Mouse (Mus musculus): ENCODE measurements around the gene Eif1. TPM values are rescaled to one million over a fixed set of nuclear protein-coding genes. Genes with fewer than 3 reads are reported as not detected.

The Eif1 gene
- 1,638 and 1,748 TPM in 2 replicates for polyA plus RNA-seq (2015; fragmentation: Nextera tagmentation; extraction: Ambion mirVana)

- Histone ChIP-seq H3K9ac (peak within 1 kb of the TSS; percentile 99), H3K4me3 (replicated peaks) (peak within 1 kb of the TSS; percentile 79), H3K36me3 (peaks cover 16% of the 10 kb centered on the region), H3K4me1 (peaks cover 6% of the 10 kb centered on the region), H3K27me3 (no peaks in the 10 kb centered on the region), H3K27ac (replicated peaks) (peak within 1 kb of the TSS; percentile 100), H3K9me3 (replicated peaks) (no peaks in the 10 kb centered on the region), H3K4me2 (replicated peaks) (peak within 1 kb of the TSS; percentile 66)
- under 1% methylated on average over 58 of the region's 58 CpGs for WGBS
- ATAC-seq (ENCODE audit: insufficient number of reproducible peaks, low FRiP score, low TSS enrichment, low read depth) = peak; percentile 93
These were observed at the start of gene Eif1 for GRCm38 (mm10) chr11:100319492-100320171. TSS of gene Eif1 (plus strand) at chr11:100319885.

- Histone ChIP-seq H3K27ac (replicated peaks) (no peak overlapping the region), H3K9ac (no peak overlapping the region), H3K4me1 (peaks cover 5% of the 10 kb centered on the region; the same call in 1 of the 2 replicates), H3K4me2 (replicated peaks) (no peak overlapping the region), H3K9me3 (replicated peaks) (no peaks in the 10 kb centered on the region), H3K36me3 (no peaks in the 10 kb centered on the region), H3K4me3 (replicated peaks) (no peak overlapping the region), H3K27me3 (no peaks in the 10 kb centered on the region)
- WGBS = 84% methylated on average over 1 of the region's 1 CpGs
- no peak for ATAC-seq (ENCODE audit: insufficient number of reproducible peaks, low FRiP score, low TSS enrichment, low read depth)
These were observed 47.8 kb upstream of the Eif1 start for GRCm38 (mm10) chr11:100271878-100272277.

GRCm38 (mm10) chr11:100274719-100275118 is 45.0 kb upstream of the Eif1 start:
- Histone ChIP-seq H3K4me3 (replicated peaks) (no peak overlapping the region), H3K27ac (replicated peaks) (no peak overlapping the region), H3K27me3 (no peaks in the 10 kb centered on the region), H3K4me2 (replicated peaks) (no peak overlapping the region), H3K9ac (no peak overlapping the region), H3K4me1 (peaks cover 5% of the 10 kb centered on the region; the same call in 1 of the 2 replicates), H3K9me3 (replicated peaks) (no peaks in the 10 kb centered on the region), H3K36me3 (no peaks in the 10 kb centered on the region)
- ATAC-seq (ENCODE audit: insufficient number of reproducible peaks, low FRiP score, low TSS enrichment, low read depth) = no peak
- WGBS = 53% methylated on average over 7 of the region's 7 CpGs

- no peaks in the 10 kb centered on the region for H3K27me3 ChIP-seq
- no peak overlapping the region for H3K9ac ChIP-seq
- peaks cover 5% of the 10 kb centered on the region; the same call in 1 of the 2 replicates for H3K4me1 ChIP-seq
- H3K27ac ChIP-seq (replicated peaks) = no peak overlapping the region
- 38% methylated on average over 5 of the region's 5 CpGs for WGBS
- H3K9me3 ChIP-seq (replicated peaks) = no peaks in the 10 kb centered on the region
- no peak for ATAC-seq (ENCODE audit: insufficient number of reproducible peaks, low FRiP score, low TSS enrichment, low read depth)
- no peaks in the 10 kb centered on the region for H3K36me3 ChIP-seq
- no peak overlapping the region for H3K4me2 ChIP-seq (replicated peaks)
- H3K4me3 ChIP-seq (replicated peaks) = no peak overlapping the region
These were observed 44.2 kb upstream of the Eif1 start for GRCm38 (mm10) chr11:100275466-100275865.

- no peaks in the 10 kb centered on the region for H3K27me3 ChIP-seq
- H3K9ac ChIP-seq = no peak overlapping the region
- no peaks in the 10 kb centered on the region for H3K9me3 ChIP-seq (replicated peaks)
- peak overlapping the region; percentile 19; the same call in 1 of the 2 replicates for H3K27ac ChIP-seq (replicated peaks)
- H3K4me2 ChIP-seq (replicated peaks) = no peak overlapping the region
- peaks cover 5% of the 10 kb centered on the region; the same call in 1 of the 2 replicates for H3K4me1 ChIP-seq
- WGBS = 58% methylated on average over 15 of the region's 15 CpGs
- ATAC-seq (ENCODE audit: insufficient number of reproducible peaks, low FRiP score, low TSS enrichment, low read depth) = no peak
- no peak overlapping the region for H3K4me3 ChIP-seq (replicated peaks)
- no peaks in the 10 kb centered on the region for H3K36me3 ChIP-seq
These were observed 41.8 kb upstream of the Eif1 start for GRCm38 (mm10) chr11:100277726-100278480.

GRCm38 (mm10) chr11:100278759-100279158 is 40.9 kb upstream of the Eif1 start:
- Histone ChIP-seq H3K4me3 (replicated peaks) (no peak overlapping the region), H3K4me1 (peaks cover 4% of the 10 kb centered on the region; the same call in 1 of the 2 replicates), H3K9me3 (replicated peaks) (no peaks in the 10 kb centered on the region), H3K9ac (no peak overlapping the region), H3K27ac (replicated peaks) (no peak overlapping the region), H3K36me3 (no peaks in the 10 kb centered on the region), H3K27me3 (no peaks in the 10 kb centered on the region), H3K4me2 (replicated peaks) (no peak overlapping the region)
- WGBS = 47% methylated on average over 5 of the region's 5 CpGs
- no peak for ATAC-seq (ENCODE audit: insufficient number of reproducible peaks, low FRiP score, low TSS enrichment, low read depth)

- Histone ChIP-seq H3K36me3 (no peaks in the 10 kb centered on the region), H3K4me3 (replicated peaks) (no peak overlapping the region), H3K4me2 (replicated peaks) (no peak overlapping the region), H3K4me1 (peaks cover 4% of the 10 kb centered on the region; the same call in 1 of the 2 replicates), H3K9me3 (replicated peaks) (no peaks in the 10 kb centered on the region), H3K27me3 (no peaks in the 10 kb centered on the region), H3K9ac (no peak overlapping the region), H3K27ac (replicated peaks) (no peak overlapping the region)
- WGBS = 21% methylated on average over 11 of the region's 11 CpGs
- no peak for ATAC-seq (ENCODE audit: insufficient number of reproducible peaks, low FRiP score, low TSS enrichment, low read depth)
These were observed 37.8 kb upstream of the Eif1 start for GRCm38 (mm10) chr11:100281596-100282544.

- 26% methylated on average over 10 of the region's 10 CpGs for WGBS
- Histone ChIP-seq H3K27ac (replicated peaks) (no peak overlapping the region), H3K4me2 (replicated peaks) (no peak overlapping the region), H3K4me3 (replicated peaks) (no peak overlapping the region), H3K9ac (no peak overlapping the region), H3K4me1 (peaks cover 10% of the 10 kb centered on the region), H3K36me3 (no peaks in the 10 kb centered on the region), H3K9me3 (replicated peaks) (no peaks in the 10 kb centered on the region), H3K27me3 (no peaks in the 10 kb centered on the region)
- ATAC-seq (ENCODE audit: insufficient number of reproducible peaks, low FRiP score, low TSS enrichment, low read depth) = no peak
These were observed 37.1 kb upstream of the Eif1 start for GRCm38 (mm10) chr11:100282549-100282948.

- Histone ChIP-seq H3K4me2 (replicated peaks) (no peak overlapping the region), H3K4me1 (peaks cover 28% of the 10 kb centered on the region), H3K4me3 (replicated peaks) (no peak overlapping the region), H3K27ac (replicated peaks) (peak overlapping the region; percentile 93), H3K9me3 (replicated peaks) (no peaks in the 10 kb centered on the region), H3K36me3 (no peaks in the 10 kb centered on the region), H3K27me3 (no peaks in the 10 kb centered on the region), H3K9ac (no peak overlapping the region)
- ATAC-seq (ENCODE audit: insufficient number of reproducible peaks, low FRiP score, low TSS enrichment, low read depth) = no peak
- 73% methylated on average over 4 of the region's 4 CpGs for WGBS
These were observed 34.7 kb upstream of the Eif1 start for GRCm38 (mm10) chr11:100284988-100285387.

- H3K4me1 ChIP-seq = peaks cover 42% of the 10 kb centered on the region
- no peaks in the 10 kb centered on the region for H3K9me3 ChIP-seq (replicated peaks)
- peak overlapping the region; percentile 93 for H3K27ac ChIP-seq (replicated peaks)
- H3K9ac ChIP-seq = no peak overlapping the region
- no peak overlapping the region for H3K4me3 ChIP-seq (replicated peaks)
- no peak overlapping the region for H3K4me2 ChIP-seq (replicated peaks)
- H3K36me3 ChIP-seq = no peaks in the 10 kb centered on the region
- 35% methylated on average over 10 of the region's 10 CpGs for WGBS
- ATAC-seq (ENCODE audit: insufficient number of reproducible peaks, low FRiP score, low TSS enrichment, low read depth) = peak; percentile 84
- no peaks in the 10 kb centered on the region for H3K27me3 ChIP-seq
These were observed 32.7 kb upstream of the Eif1 start for GRCm38 (mm10) chr11:100287024-100287423.

Data from embryonic facial prominence, embryonic 15.5 days (tissue).